Mouse (Mus musculus) MEL (cell line): ENCODE data around the gene Gnai2. TPM values are rescaled to one million over a fixed set of nuclear protein-coding genes. Genes with fewer than 3 reads are reported as not detected.

ENCODE experiments used
- DNase-seq: peaks from one replicate; pipeline ENCODE4 v3.0.0; 2011; ENCODE audit warnings: low read depth, low spot score
- H3K27ac ChIP-seq: 2 replicates; pipeline ENCODE4 v1.5.1; 2012; ENCODE audit warnings: low read depth, mild to moderate bottlenecking, control low read depth, low read length, moderate library complexity; ENCODE audit not compliant: control insufficient read depth
- H3K27me3 ChIP-seq, 2 experiments: fragments of 150-350 bp in 1 of 2; sonication (generic) in 1 of 2; 2 replicates each; pipeline ENCODE4 v1.6.1; 2012; ENCODE audit warnings: low read length in 2 of 2, mild to moderate bottlenecking in 2 of 2, improper control_type of control experiment in 1 of 2, moderate library complexity in 1 of 2; ENCODE audit not compliant: insufficient read depth in 2 of 2, control insufficient read depth in 1 of 2
- H3K36me3 ChIP-seq, 2 experiments: 2 replicates each; pipeline ENCODE4 v1.6.1; 2012 to 2014; ENCODE audit warnings: low read length in 2 of 2, improper control_type of control experiment in 1 of 2, inconsistent platforms in 1 of 2, mild to moderate bottlenecking in 1 of 2; ENCODE audit not compliant: insufficient read depth in 2 of 2, control insufficient read depth in 1 of 2
- H3K4me1 ChIP-seq, 2 experiments: fragments of 150-350 bp in 1 of 2; sonication (generic) in 1 of 2; 2 replicates each; pipeline ENCODE4 v1.6.1; 2012; ENCODE audit warnings: low read length in 2 of 2, improper control_type of control experiment in 1 of 2, mild to moderate bottlenecking in 1 of 2; ENCODE audit not compliant: insufficient read depth in 2 of 2, control insufficient read depth in 1 of 2
- H3K4me3 ChIP-seq, 2 experiments: fragments of 150-350 bp in 1 of 2; sonication (generic) in 1 of 2; 2 replicates each; pipeline ENCODE4 v1.5.1; 2012; ENCODE audit warnings: low read depth in 2 of 2, low read length in 2 of 2, mild to moderate bottlenecking in 2 of 2, moderate library complexity in 2 of 2, control low read depth in 1 of 2, improper control_type of control experiment in 1 of 2; ENCODE audit not compliant: control insufficient read depth in 1 of 2, insufficient read depth in 1 of 2
- H3K79me2 ChIP-seq: 2 replicates; pipeline ENCODE4 v1.6.1; 2012; ENCODE audit warnings: mild to moderate bottlenecking, low read length, moderate library complexity; ENCODE audit not compliant: control insufficient read depth, poor library complexity, insufficient read depth
- H3K9ac ChIP-seq: 2 replicates; pipeline ENCODE4 v1.6.1; 2012; ENCODE audit warnings: low read depth, mild to moderate bottlenecking, control low read depth, low read length, moderate library complexity; ENCODE audit not compliant: control insufficient read depth, poor library complexity, severe bottlenecking
- H3K9me3 ChIP-seq: fragments of 150-350 bp; sonication (generic); replicated peaks from 2 replicates; pipeline ENCODE4 v1.6.1; 2012; ENCODE audit warnings: mild to moderate bottlenecking, low read length, improper control_type of control experiment, moderate library complexity; ENCODE audit not compliant: insufficient read depth
- BHLHE40 ChIP-seq: IDR thresholded peaks from 2 replicates; pipeline ENCODE4 v1.6.1; 2012; ENCODE audit warnings: low read depth, mild to moderate bottlenecking, inconsistent platforms, low read length, improper control_type of control experiment, borderline replicate concordance
- CHD1 ChIP-seq: IDR thresholded peaks from 2 replicates; pipeline ENCODE4 v1.6.1; 2012; ENCODE audit warnings: low read depth, mild to moderate bottlenecking, inconsistent platforms, low read length, improper control_type of control experiment
- CHD2 ChIP-seq: IDR thresholded peaks from 2 replicates; pipeline ENCODE4 v1.6.1; 2011; ENCODE audit warnings: low read length, improper control_type of control experiment
- ELF1 ChIP-seq: IDR thresholded peaks from 2 replicates; pipeline ENCODE4 v1.6.1; 2014; ENCODE audit warnings: low read depth, mild to moderate bottlenecking, inconsistent platforms, low read length, improper control_type of control experiment, moderate library complexity
- GABPA ChIP-seq: IDR thresholded peaks from 2 replicates; pipeline ENCODE4 v1.6.1; 2012; ENCODE audit warnings: low read depth, mild to moderate bottlenecking, inconsistent platforms, low read length, improper control_type of control experiment, moderate library complexity
- GATA1 ChIP-seq: IDR thresholded peaks from 2 replicates; pipeline ENCODE4 v1.6.1; 2011; ENCODE audit warnings: low read depth, low read length, improper control_type of control experiment
- KAT2A ChIP-seq: conservative IDR thresholded peaks from 2 replicates; pipeline ENCODE4 v1.6.1; 2012; ENCODE audit warnings: low read depth, low read length, improper control_type of control experiment, inconsistent platforms
- MAX ChIP-seq: IDR thresholded peaks from 2 replicates; pipeline ENCODE4 v1.6.1; 2011; ENCODE audit warnings: low read length, improper control_type of control experiment
- MAZ ChIP-seq: IDR thresholded peaks from 2 replicates; pipeline ENCODE4 v1.6.1; 2012; ENCODE audit warnings: low read depth, mild to moderate bottlenecking, inconsistent platforms, low read length, improper control_type of control experiment
- MEF2A ChIP-seq: IDR thresholded peaks from 2 replicates; pipeline ENCODE4 v1.6.1; 2014; ENCODE audit warnings: low read depth, mild to moderate bottlenecking, inconsistent platforms, low read length, improper control_type of control experiment; ENCODE audit not compliant: poor library complexity, insufficient replicate concordance, severe bottlenecking; ENCODE audit errors: extremely low read depth
- MYB ChIP-seq: IDR thresholded peaks from 2 replicates; pipeline ENCODE4 v1.6.1; 2011; ENCODE audit warnings: mild to moderate bottlenecking, low read depth, low read length, improper control_type of control experiment
- MYC ChIP-seq: IDR thresholded peaks from 2 replicates; pipeline ENCODE4 v1.6.1; 2011; ENCODE audit warnings: low read depth, mild to moderate bottlenecking, low read length, improper control_type of control experiment, moderate library complexity
- NELFE ChIP-seq: IDR thresholded peaks from 2 replicates; pipeline ENCODE4 v1.6.1; 2011; ENCODE audit warnings: low read depth, low read length, improper control_type of control experiment
- NRF1 ChIP-seq: IDR thresholded peaks from 2 replicates; pipeline ENCODE4 v1.6.1; 2014; ENCODE audit warnings: low read depth, mild to moderate bottlenecking, inconsistent platforms, low read length, improper control_type of control experiment, moderate library complexity; ENCODE audit not compliant: poor library complexity, insufficient read depth, severe bottlenecking
- POLR2A ChIP-seq, 2 experiments: IDR thresholded peaks; 2 replicates each; pipeline ENCODE4 v1.6.1; 2011 to 2012; ENCODE audit warnings: low read length in 2 of 2, mild to moderate bottlenecking in 2 of 2, control low read depth in 1 of 2, improper control_type of control experiment in 1 of 2, low read depth in 1 of 2, moderate library complexity in 1 of 2; ENCODE audit not compliant: control insufficient read depth in 1 of 2, insufficient read depth in 1 of 2, poor library complexity in 1 of 2
- POLR2AphosphoS2 ChIP-seq: IDR thresholded peaks from 2 replicates; pipeline ENCODE4 v1.6.1; 2011; ENCODE audit warnings: low read length, improper control_type of control experiment
- POLR2AphosphoS5 ChIP-seq: IDR thresholded peaks from 2 replicates; pipeline ENCODE4 v1.6.1; 2012; ENCODE audit warnings: low read depth, borderline replicate concordance, mild to moderate bottlenecking, inconsistent platforms, low read length, moderate library complexity, mixed read lengths
- RCOR1 ChIP-seq: IDR thresholded peaks from 2 replicates; pipeline ENCODE4 v1.6.1; 2012; ENCODE audit warnings: low read depth, mild to moderate bottlenecking, inconsistent platforms, low read length, improper control_type of control experiment
- SMC3 ChIP-seq: IDR thresholded peaks from 2 replicates; pipeline ENCODE4 v1.6.1; 2011; ENCODE audit warnings: low read depth, low read length, improper control_type of control experiment
- TAL1 ChIP-seq: IDR thresholded peaks from 2 replicates; pipeline ENCODE4 v1.6.1; 2012; ENCODE audit warnings: mild to moderate bottlenecking, inconsistent platforms, low read length, moderate library complexity, mixed read lengths
- TBP ChIP-seq: IDR thresholded peaks from 2 replicates; pipeline ENCODE4 v1.8.0; 2011; ENCODE audit warnings: low read depth, low read length, improper control_type of control experiment
- TCF12 ChIP-seq: IDR thresholded peaks from 2 replicates; pipeline ENCODE4 v1.6.1; 2014; ENCODE audit warnings: low read depth, mild to moderate bottlenecking, inconsistent platforms, low read length, improper control_type of control experiment, moderate library complexity
- USF2 ChIP-seq, 2 experiments: IDR thresholded peaks; 2 replicates each; pipeline ENCODE4 v1.6.1; 2011 to 2012; ENCODE audit warnings: improper control_type of control experiment in 2 of 2, low read length in 2 of 2, borderline replicate concordance in 1 of 2, inconsistent platforms in 1 of 2, low read depth in 1 of 2, mild to moderate bottlenecking in 1 of 2; ENCODE audit not compliant: insufficient read depth in 1 of 2
- ZC3H11A ChIP-seq: IDR thresholded peaks from 2 replicates; pipeline ENCODE4 v1.6.1; 2012; ENCODE audit warnings: low read depth, mild to moderate bottlenecking, inconsistent platforms, low read length, improper control_type of control experiment
- ZKSCAN1 ChIP-seq: IDR thresholded peaks from 2 replicates; pipeline ENCODE4 v1.6.1; 2012; ENCODE audit warnings: low read depth, mild to moderate bottlenecking, inconsistent platforms, low read length, improper control_type of control experiment, moderate library complexity
- ZMIZ1 ChIP-seq: IDR thresholded peaks from 2 replicates; pipeline ENCODE4 v1.6.1; 2012; ENCODE audit warnings: low read depth, mild to moderate bottlenecking, inconsistent platforms, low read length, improper control_type of control experiment, moderate library complexity
- ZNF384 ChIP-seq: IDR thresholded peaks from 2 replicates; pipeline ENCODE4 v1.6.1; 2012; ENCODE audit warnings: low read depth, mild to moderate bottlenecking, inconsistent platforms, low read length, improper control_type of control experiment
- polyA plus RNA-seq, 2 experiments: library from polyadenylated mRNA; stranded (reverse) in 1 of 2; unstranded in 1 of 2; fragments of >175 nt in 1 of 2; fragments of >200 nt in 1 of 2; gene quantifications; 2 replicates each; pipeline versions ENCODE4 v1.2.1 to v1.2.4; 2012; ENCODE audit warnings: low replicate concordance in 2 of 2, low read depth in 1 of 2; ENCODE audit not compliant: insufficient read length in 2 of 2, insufficient read depth in 1 of 2, missing spikeins in 1 of 2
- total RNA-seq: library from RNA; depleted of rRNA; stranded (reverse); fragments of 300-350 nt; gene quantifications from 2 replicates; pipeline ENCODE4 v1.2.3, GENCODE M21; 2012

Gnai2 gene
- total and polyA plus RNA-seq, 3 experiments = 129 to 335 (median 137) TPM

DNA sequence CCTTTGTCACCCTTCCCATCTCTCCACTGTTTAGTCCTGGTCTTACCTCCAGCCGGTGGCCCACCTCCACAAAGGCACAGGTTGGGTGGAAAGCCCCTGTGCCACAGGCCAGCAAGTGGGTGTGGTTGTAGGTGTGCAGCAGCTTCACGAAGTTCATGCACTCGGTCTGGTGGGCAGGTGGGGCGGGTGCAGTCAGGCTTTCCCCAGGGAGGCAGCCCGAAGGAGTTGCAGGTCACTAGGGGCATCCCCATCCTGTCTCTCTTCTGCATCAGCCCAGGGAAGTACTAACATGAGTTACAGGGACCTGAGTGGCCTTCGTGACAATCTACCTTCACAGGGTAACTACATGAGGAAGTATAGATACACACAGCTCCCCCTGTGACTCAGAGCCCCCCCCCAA, 31.9 kb downstream of the Gnai2 start:
- Histone ChIP-seq H3K4me1 (peaks cover 0 to 23% of the 10 kb centered on the region in 2 experiments; a peak in 3 of 4 replicates), H3K9ac (no peak overlapping the region), H3K27me3 (no peaks in the 10 kb centered on the region), H3K36me3 (peaks cover 0 to 10% of the 10 kb centered on the region in 2 experiments; a peak in 2 of 4 replicates), H3K9me3 (no peaks in the 10 kb centered on the region), H3K27ac (no peak overlapping the region), H3K79me2 (no peaks in the 10 kb centered on the region; the same call in 1 of the 2 replicates), H3K4me3 (no peak overlapping the region)
- DNase-seq = no peak
- TF ChIP-seq RCOR1 (no peak), TCF12 (no peak), KAT2A (no peak), MYC (no peak), MYB (no peak), GABPA (no peak), NELFE (no peak), BHLHE40 (no peak), MAX (no peak), GATA1 (no peak), POLR2A (IDR thresholded peaks at IDR 0.05; ENCODE audit: control insufficient read depth in 1 of 2, insufficient read depth in 1 of 2, low read depth in 1 of 2, low read length in 2 of 2, poor library complexity in 1 of 2) (no peak), USF2 (IDR thresholded peaks at IDR 0.05; ENCODE audit: borderline replicate concordance in 1 of 2, insufficient read depth in 1 of 2, low read depth in 1 of 2, low read length in 2 of 2) (no peak), SMC3 (no peak), TAL1 (no peak)
- TF ChIP-seq, all 39 proteins: peak for 0

DNA sequence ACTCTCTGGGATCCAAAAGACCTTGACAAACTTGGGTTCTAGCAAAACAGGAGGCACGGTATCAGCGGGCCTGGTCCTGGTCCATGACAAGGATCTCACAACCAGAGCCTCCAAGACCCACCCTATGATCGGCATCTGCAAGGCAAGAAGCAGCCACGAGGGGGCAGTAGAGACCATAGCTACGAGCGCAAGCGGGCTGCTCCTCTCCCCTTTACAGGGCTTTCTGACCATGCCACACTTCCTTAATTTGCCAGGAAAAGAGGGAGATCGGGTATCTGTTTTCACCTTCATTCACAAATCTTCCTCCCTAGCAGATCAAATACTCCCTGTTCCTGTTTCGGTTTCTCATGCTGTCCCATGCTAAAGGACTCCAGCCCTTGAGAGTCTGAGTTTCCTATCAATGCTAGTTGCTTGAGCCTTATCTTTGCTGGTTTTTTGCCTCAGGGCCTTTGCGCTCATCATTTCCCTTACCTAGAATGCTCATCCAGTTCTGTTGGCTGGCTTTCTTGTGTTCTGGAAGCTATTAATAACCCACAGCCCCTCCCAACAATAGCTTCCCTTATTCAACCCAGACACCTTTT, 33.0 kb downstream of the Gnai2 start:
- peak overlapping the region; percentile 63 for H3K9ac ChIP-seq
- H3K4me1 ChIP-seq = peaks cover 0 to 15% of the 10 kb centered on the region in 2 experiments; a peak in 2 of 4 replicates
- H3K27me3 ChIP-seq = no peaks in the 10 kb centered on the region
- no peaks in the 10 kb centered on the region; the same call in 1 of the 2 replicates for H3K79me2 ChIP-seq
- peaks cover 0 to 6% of the 10 kb centered on the region in 2 experiments; a peak in 2 of 4 replicates for H3K36me3 ChIP-seq
- H3K4me3 ChIP-seq = peak overlapping the region; percentile 51 to 62
- no peaks in the 10 kb centered on the region for H3K9me3 ChIP-seq
- DNase-seq = peak; percentile 90
- peak overlapping the region; percentile 64 for H3K27ac ChIP-seq
- TF ChIP-seq NELFE (no peak), MYB (no peak), TBP (peak; percentile 39; the same call in 1 of the 2 replicates), BHLHE40 (no peak), POLR2AphosphoS5 (no peak), ZNF384 (0 out of 2 replicates have a peak, but pooled peaks have one; percentile 18), ZKSCAN1 (no peak), ZC3H11A (peak; percentile 93), CHD1 (no peak), SMC3 (peak; percentile 90), RCOR1 (0 out of 2 replicates have a peak, but pooled peaks have one; percentile 6), GABPA (no peak), MEF2A (peak; percentile 72; the same call in 1 of the 2 replicates), POLR2AphosphoS2 (no peak), CHD2 (no peak), NRF1 (no peak), MAZ (no peak; the same call in 1 of the 2 replicates), ELF1 (peak; percentile 50; the same call in 1 of the 2 replicates), POLR2A (IDR thresholded peaks at IDR 0.05; ENCODE audit: control insufficient read depth in 1 of 2, insufficient read depth in 1 of 2, low read depth in 1 of 2, low read length in 2 of 2, poor library complexity in 1 of 2) (no peak), ZMIZ1 (no peak), USF2 (IDR thresholded peaks at IDR 0.05; ENCODE audit: borderline replicate concordance in 1 of 2, insufficient read depth in 1 of 2, low read depth in 1 of 2, low read length in 2 of 2) (no peak), MYC (peak; percentile 53; the same call in 1 of the 2 replicates)
